Mouse (Mus musculus) right cerebral cortex, adult 2 months (tissue): ENCODE results near the gene Adam19.

Source experiments
- DNase-seq, 2 experiments: peaks; one replicate each; pipeline ENCODE4 v3.0.0; 2021 to 2022; ENCODE audit warnings: low spot score in 2 of 2

Adam19 gene

DNA sequence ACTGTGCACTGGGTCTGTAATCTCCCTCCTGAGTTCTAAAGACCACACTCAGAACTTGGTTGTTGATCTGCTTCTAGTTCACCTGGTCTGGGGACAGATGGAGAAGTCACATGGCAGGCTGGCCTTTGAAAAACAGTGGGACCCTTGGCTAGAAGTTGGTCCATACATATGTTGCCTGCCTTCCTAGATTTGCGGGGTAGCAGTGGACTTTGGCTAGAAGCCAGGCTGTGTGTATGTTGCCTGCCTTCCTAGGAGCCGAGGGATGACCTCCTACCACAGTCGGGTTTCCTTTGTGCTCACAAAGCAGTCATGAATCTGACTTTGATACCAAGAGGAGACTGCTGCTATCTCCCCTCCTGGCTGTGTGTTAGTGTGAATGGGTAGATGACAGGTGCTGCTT is 41.3 kb downstream of the Adam19 start:
- DNase-seq: no peak

DNA sequence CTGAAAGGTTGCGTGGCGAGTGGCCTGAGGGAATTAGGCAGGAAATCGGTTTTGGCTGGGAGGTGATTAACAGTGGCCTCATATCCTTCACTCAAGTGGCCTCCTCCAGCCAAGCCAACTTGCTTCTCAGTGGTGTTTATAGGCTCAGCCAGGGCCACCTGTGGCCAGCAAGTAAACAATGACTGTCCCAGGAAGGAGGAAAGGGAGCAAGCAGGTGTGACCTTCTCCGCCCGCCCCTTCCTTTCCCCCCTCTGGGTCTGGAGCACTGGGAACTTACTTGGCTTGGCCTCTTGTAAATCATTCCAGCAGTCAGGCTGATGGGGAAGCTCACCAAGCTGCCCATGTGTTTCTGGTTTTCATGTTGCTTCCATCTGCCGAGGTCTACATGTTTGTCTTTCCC is 46.3 kb downstream of the Adam19 start:
- DNase-seq: no peak

DNA sequence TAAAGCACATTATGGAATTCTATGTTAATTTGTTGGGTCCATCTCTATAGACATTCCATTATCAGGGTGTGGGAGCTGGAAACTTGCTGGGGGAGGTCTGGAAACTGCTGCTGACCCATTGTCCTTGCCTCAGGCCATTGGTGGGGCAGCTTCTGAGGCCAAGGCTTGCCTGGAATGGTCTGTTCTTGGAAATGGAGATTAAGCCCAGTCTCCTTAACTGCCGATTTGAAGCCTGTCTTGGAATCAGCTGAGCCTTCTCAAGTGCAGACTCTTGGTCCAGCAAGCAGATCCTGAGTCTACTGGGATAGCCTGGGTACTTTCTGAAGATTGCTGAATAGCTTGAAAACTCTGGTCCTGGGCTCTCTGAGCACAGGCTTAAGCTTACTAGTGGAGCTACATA is 51.3 kb downstream of the Adam19 start:
- DNase-seq: no peak

DNA sequence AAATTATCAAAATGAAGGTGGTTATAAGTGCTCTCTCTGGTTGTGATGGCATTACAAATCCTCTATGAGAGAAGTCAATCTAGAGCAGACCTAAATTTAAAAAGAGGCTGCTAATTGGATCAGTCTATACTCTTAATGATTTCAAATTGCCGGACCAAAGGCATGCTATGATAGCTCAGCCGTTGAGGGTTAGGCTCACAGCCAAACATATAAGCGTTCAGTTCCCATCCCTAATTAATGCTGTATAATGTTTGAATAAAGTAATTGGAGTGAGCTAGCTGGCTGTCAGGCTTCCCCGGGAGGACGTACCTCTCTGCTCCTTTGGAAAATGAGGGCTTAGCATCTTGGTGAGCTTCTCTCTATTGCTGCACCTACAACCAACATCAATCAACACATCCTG is 53.4 kb downstream of the Adam19 start:
- DNase-seq: no peak

DNA sequence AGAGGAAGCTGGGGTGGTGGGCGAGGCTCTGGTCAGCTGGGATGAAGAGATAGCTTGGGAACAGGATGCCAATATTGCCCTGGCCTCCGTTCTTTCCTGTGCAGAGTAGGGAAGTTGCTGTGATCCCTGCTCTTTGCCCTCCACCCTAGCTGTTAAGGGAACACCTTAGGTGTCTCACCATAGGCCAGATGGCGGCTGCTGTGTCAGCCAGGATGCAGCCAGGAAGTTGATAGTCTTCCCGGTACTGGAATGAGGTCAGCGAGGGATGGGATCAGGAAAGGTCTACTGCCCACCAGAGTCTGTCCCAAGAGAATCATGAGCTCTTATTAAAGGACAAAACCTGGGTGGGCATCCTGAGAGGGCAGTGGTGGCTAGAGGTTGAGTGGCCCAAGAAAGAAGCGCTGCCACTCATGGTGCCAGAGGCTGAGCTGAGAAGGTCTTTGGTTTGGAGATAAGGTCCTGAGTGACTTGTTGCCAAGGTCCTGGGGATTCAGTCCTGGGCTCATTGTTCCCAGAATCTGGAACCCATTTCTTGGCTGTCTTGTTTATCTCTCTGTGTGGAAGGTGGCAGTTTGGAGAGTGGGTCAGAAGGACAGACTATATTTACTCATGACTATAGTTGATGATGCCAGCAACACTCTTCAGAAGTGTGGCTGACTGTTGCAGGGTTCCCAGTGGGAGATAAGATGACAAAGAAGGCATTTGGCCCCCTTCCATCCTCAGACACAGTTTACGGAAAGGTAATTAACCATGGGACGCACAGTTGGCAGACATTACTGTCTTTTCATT is 54.6 kb downstream of the Adam19 start:
- DNase-seq: no peak

DNA sequence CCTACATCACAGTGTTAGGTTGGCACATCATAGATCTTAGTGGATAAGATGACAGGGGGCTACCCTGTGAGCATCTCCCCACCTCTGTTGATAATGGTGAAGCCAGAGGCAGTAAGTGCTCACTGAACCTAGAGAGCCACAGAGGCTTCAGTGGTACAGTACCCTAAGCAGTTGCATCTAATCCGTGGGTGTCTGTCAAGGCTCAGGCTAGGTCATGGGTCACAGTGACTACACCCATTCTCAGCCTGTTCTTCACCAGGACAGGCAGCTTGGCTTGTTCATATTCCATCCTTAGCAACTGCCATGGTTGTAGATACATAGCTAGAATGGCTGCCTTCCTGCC is 55.1 kb downstream of the Adam19 start:
- DNase-seq: no peak

DNA sequence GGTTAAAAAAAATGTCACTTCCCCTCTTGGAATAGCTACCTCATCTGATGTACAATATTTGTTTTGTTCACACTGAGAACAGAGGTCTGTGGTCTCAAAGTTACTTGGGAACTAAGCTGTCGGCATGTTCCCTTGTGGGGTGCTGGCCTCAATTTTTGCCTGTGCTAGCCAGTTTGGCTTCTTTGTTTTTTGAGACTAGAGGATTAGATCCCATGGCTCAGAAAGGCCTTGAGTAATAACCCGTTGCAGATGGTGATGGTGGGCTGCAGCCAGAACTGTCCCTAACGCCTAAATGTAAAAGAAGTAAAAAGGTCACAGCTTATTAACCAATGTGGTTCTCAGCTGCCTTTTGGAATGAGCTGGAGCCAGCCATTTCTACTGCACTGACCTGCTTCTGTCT is 57.4 kb downstream of the Adam19 start:
- DNase-seq: no peak

DNA sequence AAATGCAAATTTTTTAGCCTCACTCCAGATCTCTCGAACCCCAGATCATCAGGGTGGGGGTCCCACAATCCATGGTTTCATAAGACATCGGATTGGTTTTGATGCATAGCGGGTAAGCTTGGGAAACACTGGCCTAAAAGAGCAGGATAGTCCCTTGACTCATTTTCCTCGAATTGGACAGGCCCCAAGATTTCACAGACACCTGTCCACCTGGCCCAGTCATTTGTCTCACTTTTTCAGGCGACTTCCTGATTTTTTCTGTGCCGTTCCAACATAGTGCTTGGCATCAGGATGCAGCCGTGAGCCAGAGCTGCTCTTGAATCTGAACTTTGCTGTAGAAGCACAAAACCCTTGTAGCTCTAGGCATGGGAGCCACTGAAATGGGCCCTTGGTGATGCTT is 58.4 kb downstream of the Adam19 start:
- DNase-seq: no peak

DNA sequence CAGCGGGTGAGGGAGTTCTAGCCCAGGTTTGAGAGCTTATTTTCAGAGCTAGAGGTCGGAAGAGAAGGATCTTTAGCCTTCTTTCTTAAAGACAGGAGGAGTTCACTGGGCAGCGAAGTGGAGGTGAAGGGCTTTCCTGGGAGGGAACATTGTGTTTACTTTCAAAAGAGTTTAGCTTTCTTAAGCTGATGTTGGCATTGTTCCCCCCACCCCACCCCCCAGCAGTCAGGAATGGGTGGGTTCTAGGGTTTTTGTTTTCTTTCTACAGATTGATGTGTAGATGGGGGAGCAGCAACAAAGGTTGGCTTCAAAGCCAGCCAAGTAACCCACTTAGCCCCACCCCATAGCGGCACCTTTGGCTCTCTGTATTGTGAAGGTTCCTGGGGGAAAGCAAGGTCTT is 59.2 kb downstream of the Adam19 start:
- no peak for DNase-seq

DNA sequence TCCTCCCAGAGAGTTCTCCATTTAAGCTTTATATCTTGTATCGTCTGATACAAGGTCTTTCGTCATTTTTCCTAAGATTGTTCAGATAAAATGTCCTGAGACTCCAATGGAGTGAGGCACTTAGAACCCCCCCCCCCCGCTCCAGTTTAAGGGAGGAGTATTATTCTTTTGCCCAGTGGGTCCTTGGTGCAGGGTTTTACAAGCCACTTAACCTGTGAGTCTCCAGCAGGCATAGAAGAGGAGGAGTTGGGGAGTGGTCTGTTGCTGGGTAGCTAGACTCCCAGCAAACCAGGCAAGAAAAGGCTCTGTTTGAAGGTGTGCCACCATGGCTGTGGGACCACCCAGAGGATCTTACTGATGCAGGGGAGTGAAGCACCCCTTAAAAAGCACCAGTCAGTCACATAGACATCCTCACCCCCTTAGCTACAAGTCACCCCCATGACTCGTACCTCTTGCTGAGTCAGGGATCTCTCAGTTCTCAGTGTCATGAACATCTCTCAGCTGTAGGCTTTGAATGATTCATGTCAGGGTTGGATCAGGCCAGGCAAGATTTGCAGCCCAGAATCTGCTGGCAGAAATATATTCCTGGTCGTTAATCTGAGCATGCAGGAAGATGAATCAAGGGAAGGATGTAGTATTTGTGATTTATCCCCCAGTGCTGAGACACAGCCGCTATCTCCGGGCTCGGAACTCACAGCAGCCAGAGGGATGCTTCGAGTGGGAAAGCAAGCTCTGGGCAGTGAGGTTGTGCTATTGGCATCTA is 59.8 kb downstream of the Adam19 start:
- no peak for DNase-seq

DNA sequence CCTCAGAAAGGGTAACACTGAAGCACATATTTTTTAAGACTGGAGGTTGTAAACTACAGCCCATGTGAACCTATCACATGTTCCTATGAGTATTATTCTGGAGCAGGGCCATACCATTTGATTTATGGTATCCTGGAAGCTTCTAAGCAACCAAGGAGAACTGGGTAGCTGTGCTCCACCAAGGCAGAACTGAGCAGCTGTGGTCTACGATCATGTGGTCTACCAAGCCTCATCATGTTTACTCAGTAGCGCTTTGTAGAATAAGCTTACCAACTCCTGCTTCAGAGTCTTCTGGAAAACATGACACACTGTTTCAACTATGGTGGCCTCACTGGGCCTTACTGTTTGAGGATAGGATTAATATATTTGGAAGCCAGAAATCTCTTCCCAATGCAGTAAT is 60.7 kb downstream of the Adam19 start:
- DNase-seq: no peak

DNA sequence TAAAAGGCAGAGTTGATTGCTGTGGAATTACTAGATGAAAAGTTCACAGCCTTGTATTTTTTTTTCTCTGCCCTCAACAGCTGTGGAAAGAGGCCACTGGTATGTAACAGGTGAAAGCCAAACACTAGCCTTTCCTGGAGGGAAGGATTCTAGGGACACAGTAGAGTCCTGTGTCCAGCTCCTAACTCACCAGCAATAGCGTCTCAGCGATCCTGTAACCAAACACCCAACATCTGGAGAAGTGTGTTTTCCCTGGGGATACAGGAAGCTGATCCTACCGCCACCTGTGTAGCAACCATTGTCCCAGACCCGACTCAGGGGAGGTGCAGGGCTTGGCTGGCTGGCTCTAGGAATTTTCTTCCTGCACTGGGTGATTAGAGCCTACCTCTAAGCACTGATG is 63.8 kb downstream of the Adam19 start:
- DNase-seq: no peak

DNA sequence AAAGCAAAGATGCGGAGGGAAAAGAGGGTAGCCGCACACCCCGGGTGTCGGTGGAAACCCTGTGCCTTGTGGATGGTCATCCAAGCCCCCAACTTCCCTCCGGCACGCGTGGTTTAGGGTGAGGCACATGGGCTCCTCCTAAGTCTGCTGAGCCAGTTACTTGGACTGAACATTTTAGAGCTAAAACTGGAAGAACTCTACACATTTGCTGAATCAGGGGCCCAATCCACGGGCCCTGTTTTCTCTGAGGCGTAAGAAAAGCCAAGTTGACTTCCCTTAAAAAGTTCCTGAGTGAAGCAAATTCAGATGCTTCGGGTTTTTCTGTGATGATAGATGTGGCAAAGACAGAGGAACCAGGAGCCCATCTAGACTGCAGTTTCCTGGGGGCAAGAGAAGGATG is 64.3 kb downstream of the Adam19 start:
- DNase-seq: no peak

DNA sequence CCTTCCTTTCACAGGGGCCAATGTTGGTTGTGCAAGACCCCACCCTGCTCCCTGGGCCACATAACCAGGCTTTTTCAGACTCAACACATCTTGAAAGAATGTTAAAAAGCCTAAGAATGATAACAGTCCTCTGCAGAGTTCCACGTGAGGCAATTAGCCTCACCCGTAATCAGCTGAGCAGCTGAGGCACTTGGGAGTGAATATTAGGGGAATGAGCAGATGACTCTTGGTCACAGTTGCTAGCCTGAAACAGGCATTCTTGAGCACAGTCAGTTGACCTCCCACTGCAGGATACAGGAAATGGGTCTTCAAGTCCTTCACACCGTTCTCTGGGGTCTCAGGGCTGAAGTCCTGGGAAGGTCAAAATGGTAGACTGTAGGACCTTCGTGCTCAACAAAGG is 65.9 kb downstream of the Adam19 start:
- no peak for DNase-seq

DNA sequence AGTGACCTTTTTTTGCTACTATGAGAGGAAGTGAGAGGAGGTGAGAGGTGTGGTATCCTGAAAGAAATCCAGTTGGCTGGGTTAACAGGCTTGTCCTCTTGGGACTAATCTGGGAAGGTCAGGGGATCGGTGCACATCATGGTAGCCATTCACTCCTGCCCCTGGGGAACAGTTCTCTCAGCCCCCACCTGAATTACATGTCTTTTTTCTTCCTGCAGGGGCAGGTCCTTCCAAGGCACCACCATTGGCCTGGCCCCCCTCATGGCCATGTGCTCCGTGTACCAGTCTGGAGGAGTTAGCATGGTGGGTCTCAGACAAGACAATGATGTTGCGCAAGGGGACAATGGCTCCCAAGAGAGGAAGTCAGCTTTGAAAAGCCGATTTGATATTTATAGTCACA is 67.1 kb downstream of the Adam19 start:
- DNase-seq: no peak

DNA sequence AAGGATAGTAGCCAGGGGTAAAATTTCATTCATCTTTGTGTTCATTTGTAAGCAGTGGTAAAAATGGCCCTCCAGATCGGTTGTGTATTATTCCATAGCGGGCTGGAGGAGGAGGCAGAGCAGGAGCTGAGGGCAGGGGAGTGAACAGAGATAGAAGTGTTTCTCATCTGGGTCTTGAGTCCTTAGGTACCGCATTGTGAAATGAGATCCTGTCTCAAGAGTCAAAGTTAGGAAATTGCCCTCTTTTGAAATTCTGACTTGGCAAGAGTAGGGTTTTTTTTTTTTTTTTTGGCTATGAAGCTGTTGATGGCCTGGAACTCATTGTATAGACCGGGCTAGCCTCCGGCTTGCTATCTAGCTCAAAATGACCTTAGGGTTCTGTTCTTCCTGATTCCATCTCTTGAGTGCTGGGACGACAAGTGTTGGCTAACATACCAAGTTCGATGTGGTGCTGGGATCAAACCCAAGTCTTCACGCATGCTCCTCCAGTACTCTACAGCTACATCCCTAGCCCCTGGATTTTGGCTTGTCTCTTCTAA is 67.6 kb downstream of the Adam19 start:
- DNase-seq: no peak

DNA sequence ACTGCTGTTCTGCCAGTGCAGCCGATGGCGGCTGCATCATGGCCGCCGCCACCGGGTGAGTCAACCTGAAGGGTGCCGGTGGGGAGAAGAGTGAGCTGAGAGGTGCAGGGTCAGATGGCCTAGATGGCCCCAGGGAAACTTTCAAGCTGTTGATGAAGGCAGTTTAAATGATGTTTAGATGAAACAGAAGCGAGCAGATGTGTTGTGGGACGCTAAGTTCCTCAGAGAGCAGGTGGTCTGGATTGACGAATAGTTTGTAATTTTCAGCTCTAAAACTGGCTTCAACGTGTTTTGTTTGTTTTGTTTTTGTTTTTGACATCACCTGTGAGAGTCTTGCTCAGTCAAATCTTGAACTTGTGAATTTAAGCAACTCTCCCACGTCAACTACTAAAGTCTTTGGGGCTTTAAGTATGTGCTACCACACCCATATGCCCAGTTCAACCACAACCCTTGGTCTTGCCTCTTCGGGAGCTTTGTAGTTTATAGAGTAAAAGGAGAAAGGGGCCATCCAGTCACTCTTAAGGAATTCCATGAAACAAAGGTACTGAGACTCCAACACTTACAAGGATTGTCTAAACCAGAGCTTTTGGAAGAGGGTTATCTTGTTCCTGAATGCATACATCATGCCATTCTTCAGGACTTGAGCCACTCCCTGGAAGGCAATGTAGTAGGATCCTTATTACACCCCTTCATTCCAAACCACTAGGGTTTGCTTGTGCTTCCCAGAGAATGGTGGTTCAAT is 69.5 kb downstream of the Adam19 start:
- DNase-seq: no peak

DNA sequence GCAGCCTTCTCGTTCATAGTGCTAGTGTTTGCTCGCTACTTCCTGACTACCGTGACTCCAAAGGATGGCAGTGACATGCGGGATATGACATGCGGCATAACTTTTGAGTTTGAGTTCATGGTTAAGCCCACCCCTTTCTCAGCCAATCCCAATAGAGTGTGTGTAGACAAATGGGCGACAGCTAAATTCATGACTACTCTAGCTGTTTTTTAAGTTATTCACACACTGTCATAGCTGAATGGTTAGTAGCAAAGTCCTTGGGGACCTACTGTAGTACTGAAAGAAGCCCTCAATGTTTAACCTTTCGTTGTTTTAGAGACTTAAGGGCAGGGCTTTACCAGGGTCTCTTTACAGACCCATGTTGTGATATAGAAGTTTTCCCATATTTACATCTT is 70.0 kb downstream of the Adam19 start:
- no peak for DNase-seq

DNA sequence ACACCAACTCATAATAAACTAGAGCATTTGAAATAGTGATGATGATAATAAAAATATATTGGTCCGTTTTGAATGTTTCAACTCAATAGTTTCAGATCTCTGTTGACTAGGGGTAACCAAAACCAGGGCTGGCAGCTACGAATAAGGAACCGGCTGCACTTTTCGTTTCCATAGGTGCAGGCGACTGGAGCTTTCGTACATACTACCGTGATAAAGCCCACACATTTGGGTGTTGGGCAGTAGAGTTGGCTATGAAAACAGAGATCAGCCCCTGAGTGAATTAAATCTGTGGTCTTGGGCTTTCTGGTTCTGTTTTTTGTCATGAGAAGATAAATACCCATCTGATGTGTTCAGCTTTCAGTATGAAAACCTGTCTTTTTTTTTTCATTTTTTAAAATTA is 70.5 kb downstream of the Adam19 start:
- no peak for DNase-seq

DNA sequence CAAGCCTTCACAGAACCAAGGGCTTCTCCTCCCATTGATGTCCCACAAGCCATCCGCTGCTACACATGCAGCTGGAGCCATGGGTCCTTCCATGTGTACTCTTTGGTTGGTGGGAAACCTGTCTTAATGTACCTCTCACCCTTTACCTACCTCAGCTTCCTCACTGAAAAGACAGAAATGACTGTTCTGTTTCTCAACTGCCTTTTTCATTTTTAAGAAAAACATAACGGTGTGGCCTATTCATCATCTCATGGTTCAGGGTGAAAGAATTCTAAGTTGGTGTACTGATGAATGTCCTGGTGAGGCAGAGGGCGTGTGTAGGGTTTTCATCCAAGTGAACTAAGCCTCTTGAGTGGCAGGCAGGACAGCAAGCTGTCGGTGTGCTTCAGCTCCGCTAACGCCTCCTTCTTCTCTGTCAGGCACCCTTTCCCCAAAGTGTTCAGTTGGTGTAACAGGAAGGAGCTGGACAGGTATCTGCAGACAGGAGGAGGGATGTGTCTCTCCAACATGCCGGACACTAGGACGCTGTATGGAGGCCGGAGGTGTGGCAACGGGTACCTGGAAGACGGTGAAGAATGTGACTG is 71.1 kb downstream of the Adam19 start:
- no peak for DNase-seq

DNA sequence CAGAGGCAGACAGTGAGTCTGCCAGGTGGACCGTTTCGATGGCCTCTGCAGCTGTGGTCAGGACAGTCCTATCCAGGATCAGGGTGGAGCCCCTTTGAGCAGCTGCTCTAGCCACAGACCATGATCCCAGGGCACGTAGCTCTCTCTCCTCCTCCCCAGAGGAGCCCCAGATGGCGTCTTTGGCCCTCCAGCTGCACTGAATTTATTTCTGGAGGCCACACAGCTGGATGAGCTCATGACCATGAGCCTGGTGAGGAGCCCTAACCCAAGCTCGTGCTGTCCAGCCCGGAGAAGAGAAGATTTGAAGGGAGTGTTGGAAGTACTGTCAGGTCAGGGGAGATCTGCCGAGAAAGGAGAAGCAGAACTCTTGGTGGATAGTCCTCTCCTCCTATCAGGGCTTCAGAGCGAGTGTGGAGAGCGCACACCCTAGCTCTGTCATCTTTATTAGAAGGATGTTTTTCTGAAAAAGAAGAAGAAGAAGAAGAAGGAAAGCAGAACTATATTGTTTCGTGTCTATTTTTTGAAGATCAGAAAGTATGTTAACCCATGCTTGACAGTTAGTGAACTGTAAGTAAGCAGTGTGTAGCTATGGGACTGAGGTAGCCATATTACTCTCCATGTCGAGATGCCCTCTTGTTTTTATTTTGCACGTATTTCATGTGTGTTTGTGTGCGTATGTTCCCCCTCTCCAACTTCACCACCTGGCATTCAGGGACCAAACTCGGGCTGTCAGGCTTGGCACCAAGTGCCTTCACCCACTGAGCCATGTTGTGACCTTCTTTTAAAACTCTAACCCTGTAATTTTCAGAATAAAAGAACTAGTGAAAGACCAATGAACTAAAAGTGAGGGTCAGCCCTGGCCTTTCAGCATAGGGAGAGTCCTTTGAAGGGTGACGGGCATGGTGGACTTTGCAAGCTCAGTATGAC is 72.1 kb downstream of the Adam19 start:
- DNase-seq: no peak
